Mouse (Mus musculus) thymus, postnatal 25 days (tissue): Measurements from ENCODE around the gene Plcb4.

Experiments
- DNase-seq: peaks from one replicate; pipeline ENCODE4 v3.0.0; 2022

The Plcb4 gene

DNA sequence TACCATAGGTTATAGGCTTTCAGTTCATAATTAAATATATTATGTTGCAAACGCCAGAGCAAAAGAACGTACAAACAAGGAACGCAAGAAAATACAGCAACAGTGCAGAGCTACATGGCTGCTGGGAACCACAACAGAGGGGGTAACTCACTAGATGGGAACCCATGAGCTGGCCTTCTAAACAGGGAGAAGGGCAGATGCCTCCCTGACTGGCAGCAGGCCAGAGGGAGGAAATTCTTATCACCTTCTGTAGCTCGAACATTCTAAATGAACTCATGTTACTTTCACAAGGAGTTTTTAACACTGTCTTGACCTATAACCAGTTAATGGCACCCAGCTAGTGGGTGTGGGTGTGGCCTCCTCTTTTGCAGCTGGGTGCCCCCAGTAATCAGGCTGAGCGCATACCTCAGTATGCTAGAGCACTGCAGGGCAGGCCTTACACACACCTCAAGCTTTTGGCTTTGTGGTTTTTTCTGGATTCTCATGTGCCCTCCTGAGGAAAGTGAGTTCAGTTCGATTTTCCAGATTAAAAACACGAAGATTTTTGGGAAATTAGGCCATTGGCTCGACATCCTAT, 102.5 kb downstream of the Plcb4 start:
- DNase-seq: no peak

- no peak for DNase-seq
These were observed 105.9 kb downstream of the Plcb4 start for GRCm38 (mm10) chr2:135764706-135765105.

GRCm38 (mm10) chr2:135766471-135767063, 107.8 kb downstream of the Plcb4 start:
- DNase-seq: no peak

GRCm38 (mm10) chr2:135767535-135767934, 108.7 kb downstream of the Plcb4 start:
- no peak for DNase-seq

DNA sequence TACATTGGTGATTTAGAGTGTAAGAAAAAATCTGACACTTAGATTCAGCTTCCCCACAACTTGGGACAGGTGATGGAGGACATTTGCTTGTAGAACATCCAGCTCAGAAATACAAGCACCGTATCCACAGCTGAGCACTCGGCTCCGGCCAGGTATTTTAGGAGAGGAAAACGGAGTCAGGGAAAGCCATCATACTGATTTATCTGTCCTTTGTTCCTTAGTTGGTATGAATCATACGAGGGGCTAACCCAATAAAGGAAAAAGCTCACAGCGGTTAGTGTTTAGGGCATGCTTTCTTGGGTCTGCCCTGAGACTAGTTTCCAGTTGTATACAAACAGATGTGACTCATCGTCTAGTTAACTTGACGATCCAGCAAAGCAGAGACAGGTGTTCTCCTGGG, 110.9 kb downstream of the Plcb4 start:
- no peak for DNase-seq

DNA sequence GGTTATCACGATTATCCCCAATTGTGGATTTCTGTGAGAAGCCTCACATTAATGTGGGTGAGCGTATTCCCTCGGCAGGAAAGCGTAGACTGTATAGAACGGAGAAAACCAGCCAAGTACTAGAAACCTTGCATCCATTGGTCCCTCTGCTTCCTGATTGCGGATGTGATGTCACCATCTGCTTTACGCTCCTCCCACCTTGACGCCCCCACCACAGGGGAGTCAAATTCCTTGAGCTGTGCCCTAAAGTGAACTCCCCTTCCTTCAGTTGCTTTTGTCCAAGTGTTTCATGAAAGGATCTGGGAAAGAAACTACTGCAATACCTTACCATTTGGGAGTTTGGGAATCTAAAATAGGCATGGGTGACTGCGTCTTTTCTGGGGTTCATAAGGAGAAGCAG, 111.4 kb downstream of the Plcb4 start:
- DNase-seq: no peak

DNA sequence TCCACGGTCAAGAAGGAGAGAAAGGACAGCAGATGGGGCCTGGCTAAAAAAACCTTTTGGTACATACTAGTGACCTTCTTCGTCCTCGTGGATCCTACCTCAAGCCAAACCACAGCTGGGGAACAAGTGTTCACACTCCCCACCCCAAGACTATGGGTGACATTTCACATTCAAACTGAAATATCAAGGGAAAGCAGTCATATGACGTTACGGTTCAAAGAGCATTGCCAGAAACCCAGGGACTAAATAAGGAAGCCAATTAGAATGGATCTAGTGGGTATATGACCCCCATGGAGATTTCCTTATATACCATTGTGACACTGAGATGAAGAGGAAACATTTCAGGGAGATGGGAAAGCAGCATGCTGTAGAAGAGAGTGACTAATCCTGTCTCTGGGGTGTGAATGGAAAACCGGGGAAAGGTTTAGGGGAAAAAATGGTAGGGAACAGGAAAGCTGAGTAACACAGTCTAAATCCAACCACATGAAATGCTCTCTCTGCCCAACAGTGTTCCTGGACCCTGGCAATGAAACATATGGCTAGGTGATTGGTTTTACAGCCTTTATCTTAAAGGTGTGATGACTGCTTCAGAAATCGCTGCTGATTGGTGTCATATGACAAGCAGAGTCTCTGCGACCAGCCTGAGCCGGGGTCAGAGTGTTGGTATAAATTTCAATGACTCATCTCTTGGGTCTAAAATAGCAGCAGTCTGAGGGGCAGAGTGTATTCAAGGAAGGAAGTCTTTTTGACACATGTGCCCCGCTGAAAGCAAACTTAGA, 114.6 kb downstream of the Plcb4 start:
- DNase-seq: no peak

DNA sequence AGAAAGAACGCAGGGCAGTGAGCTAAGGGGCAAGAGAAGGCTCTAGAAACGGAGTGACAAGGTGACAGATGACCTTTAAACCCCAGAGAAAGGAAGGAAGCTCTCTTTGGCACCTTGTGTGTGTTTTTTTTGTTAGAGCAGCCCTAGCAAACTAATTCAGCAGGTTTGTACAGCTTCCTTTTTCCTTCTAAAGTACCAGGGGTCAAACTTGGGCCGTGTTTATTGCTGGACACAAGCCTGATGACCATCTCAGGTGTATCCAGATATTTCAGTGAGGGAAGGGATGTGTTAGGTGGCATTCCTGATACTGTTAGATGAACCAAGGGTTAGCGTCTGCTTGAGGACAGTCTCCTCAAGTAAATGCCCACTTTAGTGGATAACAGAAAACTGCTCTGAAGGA, 116.2 kb downstream of the Plcb4 start:
- no peak for DNase-seq

GRCm38 (mm10) chr2:135776131-135776775, 117.4 kb downstream of the Plcb4 start:
- DNase-seq: no peak

GRCm38 (mm10) chr2:135781391-135781790, 122.6 kb downstream of the Plcb4 start:
- no peak for DNase-seq

- no peak for DNase-seq
These were observed 128.6 kb downstream of the Plcb4 start for GRCm38 (mm10) chr2:135787415-135787814.

GRCm38 (mm10) chr2:135792907-135793306, 134.1 kb downstream of the Plcb4 start:
- DNase-seq: no peak

- no peak for DNase-seq
These were observed 137.9 kb downstream of the Plcb4 start for GRCm38 (mm10) chr2:135796684-135797083.

GRCm38 (mm10) chr2:135797677-135798546, 139.1 kb downstream of the Plcb4 start:
- peak; percentile 3 for DNase-seq

DNA sequence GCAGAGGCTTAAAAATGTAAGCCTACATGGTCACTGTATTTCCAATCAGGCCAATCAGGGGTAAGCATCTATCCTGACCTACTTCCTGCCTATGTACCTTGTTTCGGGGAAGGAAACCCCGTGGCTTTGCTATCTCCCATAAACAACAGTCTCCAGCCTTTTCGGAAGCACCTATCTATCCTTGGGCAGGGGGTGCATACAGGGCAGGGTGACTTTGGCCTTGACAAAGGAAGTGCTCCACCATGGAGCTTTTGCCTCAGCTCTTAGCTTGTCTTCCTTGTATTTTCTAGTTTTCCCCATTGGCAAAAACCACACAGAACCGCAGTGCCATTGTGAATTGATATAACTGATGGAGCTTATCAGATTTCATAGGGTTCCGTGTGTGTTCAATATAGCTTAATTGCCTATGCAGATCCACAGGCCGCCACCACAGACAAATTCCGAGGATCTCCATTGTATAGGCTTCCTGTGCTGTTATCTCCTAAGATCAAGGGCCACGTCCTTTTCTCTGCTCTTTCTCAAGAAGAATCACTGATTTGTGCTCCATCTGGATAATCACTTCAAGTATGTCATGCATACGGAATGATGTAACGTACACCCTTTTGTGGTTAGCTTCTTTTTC, 140.4 kb downstream of the Plcb4 start:
- no peak for DNase-seq

DNA sequence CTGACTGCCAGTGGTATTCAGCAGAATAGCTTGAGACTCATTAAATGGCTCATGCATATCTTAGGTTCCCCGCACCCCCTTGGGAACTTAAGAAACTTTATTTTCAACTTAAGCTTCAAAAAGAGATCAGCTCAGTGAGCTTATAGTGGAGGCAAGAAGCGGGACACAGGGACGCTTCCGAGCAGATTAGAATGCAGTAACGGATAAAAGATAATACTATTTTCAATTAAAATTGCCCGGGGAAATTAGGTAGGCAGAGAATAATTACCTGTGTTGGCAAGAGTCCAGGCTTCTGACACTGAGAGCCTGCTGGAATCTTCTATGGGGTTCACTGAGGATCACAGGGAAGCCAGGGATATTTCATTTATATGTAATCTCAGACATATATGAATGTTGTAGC, 141.6 kb downstream of the Plcb4 start:
- DNase-seq: no peak

- DNase-seq: no peak
These were observed 144.2 kb downstream of the Plcb4 start for GRCm38 (mm10) chr2:135802878-135803450.

- no peak for DNase-seq
These were observed 147.2 kb downstream of the Plcb4 start for GRCm38 (mm10) chr2:135805748-135806685.

- no peak for DNase-seq
These were observed 149.5 kb downstream of the Plcb4 start for GRCm38 (mm10) chr2:135808342-135808741.

- no peak for DNase-seq
These were observed 152.0 kb downstream of the Plcb4 start for GRCm38 (mm10) chr2:135810841-135811240.
